Mouse (Mus musculus): ENCODE measurements around the gene Olfr548-ps1.
"Not testable (repeated sequence)": the region's sequence is repeated elsewhere in the genome, so short reads cannot be mapped to it uniquely, and the experiment has no call there.

Gene Olfr548-ps1

GRCm38 (mm10) chr7:102540596-102540995, at the start of gene Olfr548-ps1:
Gene Olfr548-ps1 (plus strand): TSS chr7:102540896.
- no peak for DNase-seq (ENCODE audit: low spot score)

GRCm38 (mm10) chr7:102494416-102494815, 46.3 kb upstream of the Olfr548-ps1 start:
- DNase-seq (ENCODE audit: low spot score) = not testable (repeated sequence)

- DNase-seq (ENCODE audit: low spot score) = no peak
Measured at GRCm38 (mm10) chr7:102499473-102499872, 41.2 kb upstream of the Olfr548-ps1 start, which contains the start of gene Olfr545. Gene Olfr545 (minus strand): TSS chr7:102499573.

DNA sequence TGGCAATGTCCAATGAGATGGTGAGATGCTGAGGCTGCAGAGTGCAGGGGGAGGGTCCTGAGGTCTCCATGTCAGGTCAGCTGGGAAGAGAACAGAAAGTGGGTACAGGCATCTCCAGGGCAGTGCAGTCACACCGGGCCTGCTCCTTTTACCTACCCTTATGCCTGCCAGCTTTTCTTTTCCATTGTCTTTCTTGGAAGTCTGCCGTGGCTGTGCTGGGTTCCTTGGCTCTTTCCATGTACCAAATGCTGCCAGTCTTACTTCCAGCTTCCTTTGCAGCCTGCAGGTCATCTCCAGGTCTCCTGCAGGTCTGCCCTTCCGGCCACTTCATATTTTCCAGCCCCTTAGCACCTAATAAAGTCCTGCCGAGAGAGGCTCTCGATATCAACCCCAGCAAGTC, 38.7 kb upstream of the Olfr548-ps1 start:
- no peak for DNase-seq (ENCODE audit: low spot score)

DNA sequence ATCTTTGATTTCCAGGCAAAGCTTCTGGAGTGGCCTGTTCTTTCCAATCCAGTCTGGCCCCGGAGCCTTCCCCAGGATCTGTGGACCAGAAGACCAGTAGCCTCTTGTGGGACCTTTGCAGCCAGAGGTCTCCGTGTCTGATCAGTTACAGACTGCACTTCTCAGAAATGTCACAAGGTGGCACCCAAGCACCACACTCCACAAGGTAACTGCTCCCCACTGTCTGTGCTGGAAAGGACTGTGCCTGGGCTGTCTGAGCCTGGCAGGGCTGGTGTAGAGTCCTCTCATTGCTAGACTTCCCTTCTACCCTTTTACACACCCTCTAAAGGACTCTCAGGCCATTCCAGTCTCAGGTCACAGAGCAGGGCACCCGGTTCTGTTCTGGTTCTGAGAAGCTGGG, 33.8 kb upstream of the Olfr548-ps1 start:
- peak; percentile 86 for DNase-seq (ENCODE audit: low spot score)

- no peak for DNase-seq (ENCODE audit: low spot score)
Measured at GRCm38 (mm10) chr7:102508066-102508465, 32.6 kb upstream of the Olfr548-ps1 start.

DNA sequence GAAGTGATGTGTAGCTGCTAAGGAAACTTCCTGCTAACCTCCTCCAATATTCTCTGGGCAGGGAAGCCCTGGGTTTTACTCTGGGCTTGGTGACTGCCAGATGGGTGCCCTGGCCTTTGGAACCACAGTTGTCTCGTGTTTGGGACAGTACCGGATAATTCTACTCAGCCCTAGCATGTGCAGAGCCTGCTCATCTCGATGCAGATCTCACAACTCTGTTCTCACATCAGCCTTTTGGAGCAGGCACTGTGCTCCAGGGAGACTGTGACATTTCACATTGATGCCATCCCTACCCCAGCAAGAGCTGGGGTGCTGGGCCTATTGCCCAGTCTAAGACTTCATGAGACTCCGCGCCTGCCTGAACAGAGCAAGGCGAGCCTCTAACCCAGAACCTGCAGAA, 32.0 kb upstream of the Olfr548-ps1 start:
- DNase-seq (ENCODE audit: low spot score) = no peak

GRCm38 (mm10) chr7:102509726-102510125, 31.0 kb upstream of the Olfr548-ps1 start:
- DNase-seq (ENCODE audit: low spot score) = no peak

GRCm38 (mm10) chr7:102511927-102512326, 28.8 kb upstream of the Olfr548-ps1 start:
- DNase-seq (ENCODE audit: low spot score) = no peak

- DNase-seq (ENCODE audit: low spot score) = peak; percentile 91
Measured at GRCm38 (mm10) chr7:102512814-102513435, 27.8 kb upstream of the Olfr548-ps1 start.

GRCm38 (mm10) chr7:102514144-102514543, 26.6 kb upstream of the Olfr548-ps1 start:
- DNase-seq (ENCODE audit: low spot score) = no peak

- DNase-seq (ENCODE audit: low spot score) = no peak
Measured at GRCm38 (mm10) chr7:102516261-102517050, 24.2 kb upstream of the Olfr548-ps1 start.

GRCm38 (mm10) chr7:102517051-102517335, 23.7 kb upstream of the Olfr548-ps1 start:
- no peak for DNase-seq (ENCODE audit: low spot score)

DNA sequence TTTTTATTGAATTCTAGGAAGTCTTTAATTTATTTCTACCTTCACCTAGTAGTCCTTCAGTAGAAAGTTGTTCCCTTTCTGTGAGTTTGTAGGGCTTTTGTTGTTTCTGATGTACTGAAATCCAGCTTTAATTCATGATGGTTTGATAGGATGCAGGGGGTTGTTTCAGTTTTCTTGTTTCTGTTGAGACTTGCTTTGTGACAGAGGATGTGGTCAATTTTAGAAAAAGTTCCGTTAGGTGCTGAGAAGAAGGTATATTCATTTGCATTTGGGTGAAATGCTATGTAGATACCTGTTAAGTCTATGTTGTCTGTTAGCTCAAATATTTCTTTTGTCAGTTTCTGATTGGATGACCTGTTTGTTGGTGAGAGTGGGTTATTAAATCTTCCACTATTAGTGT, 11.6 kb upstream of the Olfr548-ps1 start:
- DNase-seq (ENCODE audit: low spot score) = no peak

DNA sequence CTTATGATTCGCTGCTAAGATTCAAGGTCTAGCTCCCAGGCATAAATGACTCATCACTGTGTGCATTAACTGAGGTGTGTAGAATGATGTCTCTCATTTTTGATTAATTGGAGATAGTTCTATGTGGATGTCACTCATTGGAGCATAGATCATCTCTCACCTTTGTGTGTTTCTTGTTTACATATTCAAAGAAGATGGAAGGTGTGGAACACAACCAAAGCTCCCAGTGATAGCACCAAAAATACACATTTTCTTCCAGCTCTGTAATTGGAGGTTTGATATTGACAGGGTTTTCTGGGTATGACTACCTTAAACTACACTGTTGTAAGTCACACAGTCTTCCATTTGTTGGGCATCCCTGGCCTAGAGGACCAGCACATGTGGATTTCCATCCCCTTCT, 6.2 kb upstream of the Olfr548-ps1 start, which contains the start of gene Olfr547:
Gene Olfr547, plus strand, starts transcription at position 301 of the 400 bp plus-strand sequence.
- no peak for DNase-seq (ENCODE audit: low spot score)

GRCm38 (mm10) chr7:102541251-102541650, 555 bp downstream of the Olfr548-ps1 start:
- no peak for DNase-seq (ENCODE audit: low spot score)

DNA sequence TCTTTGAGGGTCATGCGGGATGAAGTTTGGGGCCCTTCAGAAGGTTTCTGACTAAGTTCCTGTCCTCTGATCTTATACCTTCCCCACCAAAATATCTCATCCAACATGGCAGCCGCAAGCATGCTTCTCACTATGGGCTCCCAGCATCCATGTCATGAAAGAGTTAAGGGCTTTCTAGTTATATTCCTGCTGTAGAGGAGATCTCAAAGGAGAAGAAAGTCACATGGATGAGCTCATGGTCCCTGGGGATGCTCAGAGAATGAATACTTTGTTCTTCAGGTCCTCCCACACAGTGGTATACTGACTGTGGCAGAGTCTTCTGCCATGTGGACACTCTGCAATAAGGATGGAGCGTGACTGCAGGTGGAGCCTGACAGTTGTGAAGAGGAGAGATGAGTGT, 8.9 kb downstream of the Olfr548-ps1 start, which contains the start of gene Olfr549:
Gene Olfr549, plus strand, starts transcription at position 301 of the 400 bp plus-strand sequence.
- DNase-seq (ENCODE audit: low spot score) = no peak

DNA sequence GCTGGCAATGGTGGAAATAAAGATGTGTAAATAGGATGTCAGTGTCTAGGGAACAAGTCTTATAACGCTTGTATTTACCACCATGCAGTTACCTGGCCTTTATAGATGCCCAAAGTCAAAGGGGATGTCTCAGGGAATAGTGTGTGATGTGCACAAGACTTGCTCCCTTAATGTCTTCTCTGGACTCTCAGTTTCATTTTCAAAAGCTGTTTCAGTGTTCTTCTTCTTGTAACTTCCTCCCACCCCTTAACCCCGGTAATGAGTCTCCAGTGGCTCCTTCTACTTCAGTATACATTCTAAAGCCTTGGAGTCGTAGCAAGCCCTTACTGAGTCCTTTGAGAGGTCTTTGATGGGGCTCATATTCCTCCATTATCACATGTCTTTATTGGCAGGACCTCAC, 12.6 kb downstream of the Olfr548-ps1 start:
- DNase-seq (ENCODE audit: low spot score) = no peak

GRCm38 (mm10) chr7:102564999-102565997, 24.6 kb downstream of the Olfr548-ps1 start, which contains the start of gene Trim21:
Gene Trim21 (minus strand): TSS chr7:102565486.
- DNase-seq (ENCODE audit: low spot score) = peak; percentile 90

- DNase-seq (ENCODE audit: low spot score) = no peak
Measured at GRCm38 (mm10) chr7:102566219-102566618, 25.5 kb downstream of the Olfr548-ps1 start.

- DNase-seq (ENCODE audit: low spot score) = no peak
Measured at GRCm38 (mm10) chr7:102571142-102571541, 30.4 kb downstream of the Olfr548-ps1 start, which contains the start of gene Olfr550. Gene Olfr550 (plus strand): TSS chr7:102571442.

Data from embryo, embryonic 10 days (tissue).